Mouse (Mus musculus) bone marrow, adult 2 months (tissue): ENCODE data around the gene Gins3.

Experiments
- CTCF ChIP-seq: fragments of 200-500 bp; IDR thresholded peaks from 2 replicates; pipeline ENCODE4 v1.5.1; 2011; ENCODE audit warnings: low read length, control low read depth; ENCODE audit not compliant: control insufficient read depth, insufficient read depth
- POLR2A ChIP-seq: fragments of 200-500 bp; IDR thresholded peaks from 2 replicates; pipeline ENCODE4 v1.6.1; 2011; ENCODE audit warnings: low read depth, mild to moderate bottlenecking, control low read depth, low read length, borderline replicate concordance; ENCODE audit not compliant: control insufficient read depth

DNA sequence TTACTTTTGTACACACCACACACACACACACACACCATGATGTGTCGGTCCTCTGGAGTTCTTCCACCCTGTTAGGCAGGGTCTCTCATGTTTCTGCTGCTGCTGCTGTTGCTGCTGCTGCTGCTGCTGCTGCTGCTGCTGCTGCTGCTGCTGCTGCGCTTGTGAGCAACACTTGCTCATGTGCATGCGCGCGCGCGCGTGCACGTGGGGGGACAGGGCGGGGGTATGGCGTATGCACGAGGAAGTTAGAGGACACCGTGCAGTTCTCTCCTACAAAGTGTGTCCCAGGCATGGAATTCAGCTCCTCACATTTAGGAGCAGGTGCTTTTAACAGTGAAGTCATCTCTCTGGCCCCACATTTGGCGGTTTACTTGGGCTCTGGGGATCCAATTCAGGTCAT is 38.1 kb upstream of the Gins3 start:
- TF ChIP-seq POLR2A, result no peak
- TF ChIP-seq CTCF, result no peak
